Mouse (Mus musculus) WW6 (cell line): Measurements from ENCODE around the gene Arap2.

ENCODE experiments used
- DNase-seq: peaks from one replicate; pipeline ENCODE4 v3.0.0-alpha.2; 2013; ENCODE audit warnings: low read depth, low spot score

Gene Arap2

GRCm38 (mm10) chr5:62765784-62766701 lies at the start of gene Arap2:
Arap2 (minus strand) TSS chr5:62766159.
- no peak for DNase-seq

DNA sequence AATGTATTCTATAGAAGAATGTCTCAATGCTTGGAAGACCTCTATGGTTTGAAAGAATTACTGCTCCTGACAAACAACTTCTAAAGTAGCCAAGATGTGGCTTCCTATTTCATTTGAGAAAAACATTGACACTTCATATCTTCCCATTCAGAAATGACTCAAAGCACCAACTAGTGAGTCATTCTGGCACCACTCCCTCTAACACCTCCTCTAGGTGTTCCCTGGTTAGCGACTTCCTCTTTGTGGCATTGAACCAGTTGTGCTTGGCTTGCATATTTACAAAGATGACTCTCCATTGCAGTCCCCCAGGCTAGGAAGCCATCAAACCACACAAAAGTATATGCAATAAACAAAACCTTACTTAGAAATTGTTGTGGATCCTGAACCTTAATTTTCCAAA lies 49.8 kb upstream of the Arap2 start:
- DNase-seq, result no peak

DNA sequence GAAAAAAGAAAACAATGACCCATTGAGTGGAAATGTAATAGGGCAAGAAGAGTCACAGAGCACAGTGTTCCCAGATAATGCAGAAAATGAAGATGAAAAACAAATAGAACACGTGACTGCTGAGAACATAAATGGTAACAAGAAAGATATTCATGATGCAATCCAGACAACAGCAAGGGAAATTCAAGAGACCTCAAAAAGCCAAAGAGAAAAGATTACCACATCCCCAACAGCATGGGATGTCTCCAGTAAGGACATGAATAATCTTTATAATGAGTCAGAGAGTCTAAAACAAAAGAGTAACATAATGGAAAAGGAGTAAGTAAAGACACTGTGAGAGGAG lies 48.1 kb upstream of the Arap2 start:
- DNase-seq, result no peak

DNA sequence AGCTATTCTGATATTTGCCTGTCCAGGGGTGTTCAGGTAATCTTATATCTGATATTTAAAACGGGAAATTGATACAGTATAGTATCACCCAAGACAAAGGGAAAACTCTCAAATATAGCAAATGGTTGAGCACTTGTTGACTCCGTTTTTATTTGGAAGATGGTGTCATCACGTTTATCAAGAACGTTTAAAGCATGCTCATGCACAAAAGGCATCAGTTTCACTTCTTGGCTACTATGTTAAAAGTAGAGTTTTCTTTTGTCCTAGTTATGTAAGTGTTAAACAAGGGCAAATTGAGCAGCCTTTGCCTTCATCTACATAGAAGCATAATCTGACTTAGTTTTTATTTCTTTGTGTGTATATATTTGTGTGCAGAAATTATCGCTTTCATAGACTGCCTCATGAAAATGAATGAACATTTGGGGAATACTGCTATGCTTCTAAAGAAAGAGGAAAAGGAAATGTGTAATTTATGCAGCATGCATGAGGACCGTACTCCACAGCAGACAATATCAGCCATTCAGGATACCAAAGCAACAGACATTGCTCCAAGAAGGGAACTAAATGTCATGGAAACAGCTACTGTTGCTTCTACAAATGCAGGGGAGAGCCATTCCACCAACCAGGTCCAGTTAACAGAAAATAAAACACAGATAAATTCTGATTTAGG lies 47.6 kb upstream of the Arap2 start, which contains the start of gene Dthd1:
TSS of gene Dthd1 (plus strand) at position 422 of the 670 bp plus-strand sequence.
- no peak for DNase-seq

DNA sequence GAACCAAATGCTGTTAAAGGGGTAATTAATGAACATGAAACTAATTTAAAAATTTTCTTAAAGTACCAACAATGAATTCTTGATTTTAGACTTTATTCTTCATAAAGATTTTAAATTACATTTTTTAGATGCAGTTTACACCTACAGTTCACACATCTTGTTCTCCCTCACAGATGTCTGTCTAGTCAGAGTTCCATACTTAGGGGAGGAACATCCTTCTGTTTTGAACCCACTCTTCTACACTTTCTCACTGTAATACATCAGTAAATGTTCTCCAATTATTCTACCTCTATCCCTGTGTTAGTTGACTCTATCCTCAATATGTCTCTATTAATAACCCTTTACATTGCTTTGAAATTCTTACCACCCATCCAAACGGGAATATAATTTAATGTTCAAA lies 26.8 kb upstream of the Arap2 start:
- no peak for DNase-seq

GRCm38 (mm10) chr5:62790921-62791564 lies 25.1 kb upstream of the Arap2 start:
- DNase-seq, result no peak

DNA sequence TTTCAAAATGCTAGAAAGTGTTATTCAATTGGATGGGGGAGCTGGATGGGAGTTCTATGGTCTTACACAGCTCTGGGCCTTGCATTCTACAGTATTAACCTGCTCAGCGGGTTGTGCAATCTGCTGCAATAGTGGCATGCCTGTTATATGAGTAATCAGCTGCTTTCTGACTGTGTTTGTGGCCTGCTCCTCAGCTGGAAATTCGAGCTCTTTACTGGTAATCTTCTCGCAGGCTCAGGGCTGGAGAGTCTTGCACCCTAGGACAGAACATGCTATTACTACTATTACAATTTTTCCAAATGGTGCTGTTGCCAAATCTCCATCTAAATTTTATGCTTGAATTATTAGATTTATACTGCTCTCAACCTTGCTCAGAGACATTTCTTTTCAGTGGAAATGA lies 20.9 kb upstream of the Arap2 start:
- DNase-seq, result no peak

GRCm38 (mm10) chr5:62778682-62779081 lies 12.7 kb upstream of the Arap2 start:
- no peak for DNase-seq

DNA sequence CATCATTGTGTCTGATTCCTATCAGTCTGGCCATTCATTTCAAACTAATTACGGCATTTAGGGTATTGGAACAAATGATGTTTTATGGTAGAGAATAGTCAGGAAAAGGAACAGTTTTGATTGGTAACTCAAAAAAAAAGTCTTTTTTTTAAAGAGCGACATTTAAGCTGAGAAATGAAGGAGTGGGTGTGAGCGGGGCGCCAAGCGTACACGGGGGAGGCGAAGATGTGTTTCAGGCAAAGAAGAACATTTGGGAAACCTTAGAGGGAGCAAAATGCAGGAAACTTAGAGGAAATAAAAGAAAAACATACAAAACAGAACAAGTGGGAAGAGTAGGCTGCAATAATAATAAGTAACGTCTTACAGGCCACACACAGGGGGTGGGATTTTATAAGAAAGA lies 11.8 kb upstream of the Arap2 start:
- DNase-seq, result no peak

- DNase-seq, result no peak
Measured at GRCm38 (mm10) chr5:62771775-62772599, 6.0 kb upstream of the Arap2 start.

DNA sequence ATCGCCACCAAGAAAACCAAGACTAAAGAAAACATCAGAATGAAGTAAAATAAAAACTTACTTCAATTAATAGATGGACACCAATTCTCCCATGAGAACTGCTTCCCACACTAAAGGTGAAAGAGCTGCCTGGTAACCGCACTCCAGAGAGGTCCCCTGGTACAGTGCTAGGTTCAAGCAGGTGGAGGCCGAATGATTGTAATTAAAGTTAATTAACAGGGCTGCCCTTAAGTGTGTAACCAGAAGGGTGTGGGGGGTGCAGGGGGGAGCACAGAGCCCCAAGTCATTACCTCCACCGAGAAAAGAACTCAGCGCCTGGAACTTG lies 538 bp downstream of the Arap2 start:
- DNase-seq, result no peak

- DNase-seq, result no peak
Measured at GRCm38 (mm10) chr5:62764161-62764560, 1.8 kb downstream of the Arap2 start.

- no peak for DNase-seq
Measured at GRCm38 (mm10) chr5:62763046-62763445, 2.9 kb downstream of the Arap2 start.

GRCm38 (mm10) chr5:62762298-62762960 lies 3.5 kb downstream of the Arap2 start:
- DNase-seq, result no peak

- DNase-seq, result no peak
Measured at GRCm38 (mm10) chr5:62760791-62761504, 5.0 kb downstream of the Arap2 start.

DNA sequence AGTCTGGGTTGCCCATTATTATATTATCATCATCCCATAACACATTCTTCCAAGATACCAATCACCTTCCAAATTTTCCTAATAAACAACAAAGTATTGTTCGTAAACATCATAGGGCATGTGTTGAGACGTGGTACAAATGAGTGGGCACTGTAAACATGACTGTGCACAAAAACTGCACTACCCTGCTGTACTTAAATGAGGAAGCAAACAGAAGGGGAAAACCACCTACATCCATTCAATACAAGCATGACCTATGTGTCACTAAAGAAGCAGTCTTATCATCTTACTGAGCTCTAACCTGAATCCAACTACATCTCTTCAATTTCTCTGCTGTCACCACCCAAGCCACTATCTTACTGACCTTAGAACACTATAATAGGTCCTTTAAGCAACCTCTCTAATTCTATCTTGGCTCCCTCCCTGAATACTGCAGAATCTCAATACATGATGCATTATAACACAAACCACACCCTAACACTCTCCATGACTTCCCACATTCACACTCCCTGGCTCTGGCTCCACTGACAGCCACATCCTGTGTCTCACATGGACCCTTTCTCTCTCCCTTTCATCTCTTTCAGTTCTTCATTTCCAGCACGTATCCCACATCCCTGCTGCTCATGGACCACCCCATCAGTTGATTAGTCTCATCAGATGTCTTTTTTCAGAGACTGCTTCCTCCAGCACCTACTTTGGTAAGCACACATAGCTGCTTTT lies 10.0 kb downstream of the Arap2 start:
- no peak for DNase-seq

- no peak for DNase-seq
Measured at GRCm38 (mm10) chr5:62752934-62753333, 13.0 kb downstream of the Arap2 start.

GRCm38 (mm10) chr5:62751692-62752091 lies 14.3 kb downstream of the Arap2 start:
- no peak for DNase-seq

DNA sequence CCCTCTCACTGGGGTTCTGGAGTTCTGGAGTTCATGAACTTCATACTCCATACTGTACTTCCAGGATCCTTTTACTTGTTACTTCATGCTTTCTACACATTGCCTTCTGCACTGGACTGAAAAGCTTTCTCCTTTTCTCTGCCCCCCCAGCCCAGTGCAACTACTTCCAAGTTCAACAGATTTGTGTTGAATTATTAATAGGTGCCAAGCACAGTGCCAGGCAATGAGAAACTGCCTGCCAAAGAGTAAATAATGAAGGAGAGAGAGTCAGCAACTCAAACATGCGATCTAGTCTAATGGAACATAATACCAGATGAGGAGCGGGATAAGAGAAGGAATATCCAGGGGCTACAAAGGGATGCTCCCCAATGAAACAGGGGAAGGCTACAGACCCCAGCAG lies 17.8 kb downstream of the Arap2 start:
- no peak for DNase-seq
